Mouse (Mus musculus) ES-E14 (cell line): ENCODE measurements around the gene Rab11a. TPM values are rescaled to one million over a fixed set of nuclear protein-coding genes. Genes with fewer than 3 reads are reported as not detected.

ENCODE experiments used
- DNase-seq: peaks from one replicate; pipeline ENCODE4 v3.0.0-alpha.2; 2013; ENCODE audit warnings: low read depth, low spot score
- H3K27ac ChIP-seq: 2 replicates; pipeline ENCODE4 v1.5.1; 2012; ENCODE audit warnings: low read depth, mild to moderate bottlenecking, low read length, moderate library complexity, mixed read lengths; ENCODE audit not compliant: poor library complexity, insufficient read depth, severe bottlenecking
- H3K36me3 ChIP-seq: 2 replicates; pipeline ENCODE4 v1.6.1; 2012; ENCODE audit warnings: mild to moderate bottlenecking, low read length, moderate library complexity, mixed read lengths; ENCODE audit not compliant: control insufficient read depth, poor library complexity, insufficient read depth, severe bottlenecking
- H3K4me1 ChIP-seq, 2 experiments: fragments of 150-350 bp in 1 of 2; sonication (generic) in 1 of 2; 2 replicates each; pipeline ENCODE4 v1.6.1; 2012; ENCODE audit warnings: low read length in 2 of 2, mild to moderate bottlenecking in 1 of 2, mixed read lengths in 1 of 2; ENCODE audit not compliant: control insufficient read depth in 2 of 2, insufficient read depth in 2 of 2, poor library complexity in 1 of 2
- H3K4me3 ChIP-seq, 2 experiments: fragments of 150-350 bp in 1 of 2; sonication (generic) in 1 of 2; 2 replicates each; pipeline ENCODE4 v1.5.1; 2012; ENCODE audit warnings: low read length in 2 of 2, low read depth in 1 of 2, mild to moderate bottlenecking in 1 of 2, mixed read lengths in 1 of 2; ENCODE audit not compliant: insufficient read depth in 1 of 2, poor library complexity in 1 of 2, severe bottlenecking in 1 of 2
- H3K9ac ChIP-seq: 2 replicates; pipeline ENCODE4 v1.6.1; 2012; ENCODE audit warnings: low read depth, mild to moderate bottlenecking, low read length, mixed read lengths; ENCODE audit not compliant: poor library complexity, insufficient read depth, severe bottlenecking
- H3K9me3 ChIP-seq: fragments of 150-350 bp; sonication (generic); 2 replicates; pipeline ENCODE4 v1.6.1; 2012; ENCODE audit warnings: low read depth, mild to moderate bottlenecking, low read length; ENCODE audit not compliant: control insufficient read depth, insufficient read depth
- CHD2 ChIP-seq: IDR thresholded peaks from 2 replicates; pipeline ENCODE4 v1.6.1; 2014; ENCODE audit warnings: mild to moderate bottlenecking, low read depth, low read length, inconsistent platforms
- HCFC1 ChIP-seq: IDR thresholded peaks from 2 replicates; pipeline ENCODE4 v1.6.1; 2012; ENCODE audit warnings: low read length, inconsistent platforms, borderline replicate concordance; ENCODE audit not compliant: insufficient read depth
- MAFK ChIP-seq: IDR thresholded peaks from 2 replicates; pipeline ENCODE4 v1.6.1; 2014; ENCODE audit warnings: mild to moderate bottlenecking, low read depth, low read length, inconsistent platforms; ENCODE audit not compliant: insufficient read depth
- ZC3H11A ChIP-seq: IDR thresholded peaks from 2 replicates; pipeline ENCODE4 v1.6.1; 2012; ENCODE audit warnings: low read depth, mild to moderate bottlenecking, inconsistent platforms, low read length, borderline replicate concordance
- ZNF384 ChIP-seq: IDR thresholded peaks from 2 replicates; pipeline ENCODE4 v1.6.1; 2012; ENCODE audit warnings: low read depth, low read length, inconsistent platforms
- in situ Hi-C, 2 experiments: fragments of 600-800 bp; cut with MboI; formaldehyde crosslinking; loops; one replicate each; pipeline ENCODE4 v1.15.1; 2025; ENCODE audit warnings: low sequenced_read_pairs in 2 of 2, inconsistent platforms in 1 of 2; ENCODE audit not compliant: unreplicated experiment in 2 of 2
- total RNA-seq: library from RNA; depleted of rRNA; stranded (reverse); fragments of 300-350 nt; gene quantifications from 2 replicates; pipeline ENCODE4 v1.2.3, GENCODE M21; 2012

Gene Rab11a
- total RNA-seq, 1 experiment: 77.0 TPM

- H3K9ac ChIP-seq: no peak overlapping the region
- H3K9me3 ChIP-seq: no peaks in the 10 kb centered on the region
- DNase-seq: no peak
- in situ Hi-C loops: no loop called here
- H3K4me1 ChIP-seq: no peaks in the 10 kb centered on the region
- no peak overlapping the region for H3K4me3 ChIP-seq
- TF ChIP-seq ZNF384: no peak
- no peak for TF ChIP-seq CHD2
- TF ChIP-seq ZC3H11A: no peak
- TF ChIP-seq HCFC1: no peak
- TF ChIP-seq MAFK: no peak
- H3K27ac ChIP-seq: no peak overlapping the region
- H3K36me3 ChIP-seq: no peaks in the 10 kb centered on the region
These were observed 20.5 kb upstream of the Rab11a start for GRCm38 (mm10) chr9:64758052-64758451.

DNA sequence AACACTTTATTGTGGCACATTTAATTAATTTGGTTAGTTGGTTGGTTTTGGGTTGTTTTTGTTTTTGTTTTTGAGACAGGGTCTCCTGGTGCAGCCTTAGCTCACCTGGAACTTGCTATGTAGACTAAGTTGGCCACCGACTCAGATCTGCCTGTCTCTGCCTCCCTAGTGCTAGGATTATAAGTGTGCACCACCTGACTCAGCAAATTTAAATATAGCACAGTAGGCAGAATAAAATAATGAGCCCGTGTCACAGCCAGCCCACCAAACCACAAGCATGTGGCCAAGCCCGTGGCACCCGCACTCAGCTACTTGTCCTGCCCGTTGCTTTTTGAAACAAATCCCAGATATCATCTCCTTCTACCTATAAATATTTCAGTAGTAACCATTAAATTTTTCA is 15.0 kb upstream of the Rab11a start:
- no peak overlapping the region for H3K4me3 ChIP-seq
- no peaks in the 10 kb centered on the region for H3K36me3 ChIP-seq
- TF ChIP-seq HCFC1: no peak
- 0 out of 2 replicates have a peak, but pooled peaks have one; percentile 44 for TF ChIP-seq MAFK
- TF ChIP-seq ZC3H11A: no peak
- TF ChIP-seq CHD2: no peak
- no peak for TF ChIP-seq ZNF384
- H3K9ac ChIP-seq: no peak overlapping the region
- H3K4me1 ChIP-seq: no peaks in the 10 kb centered on the region
- H3K27ac ChIP-seq: no peak overlapping the region
- H3K9me3 ChIP-seq: no peaks in the 10 kb centered on the region
- no peak for DNase-seq
- in situ Hi-C loops: no loop called here

DNA sequence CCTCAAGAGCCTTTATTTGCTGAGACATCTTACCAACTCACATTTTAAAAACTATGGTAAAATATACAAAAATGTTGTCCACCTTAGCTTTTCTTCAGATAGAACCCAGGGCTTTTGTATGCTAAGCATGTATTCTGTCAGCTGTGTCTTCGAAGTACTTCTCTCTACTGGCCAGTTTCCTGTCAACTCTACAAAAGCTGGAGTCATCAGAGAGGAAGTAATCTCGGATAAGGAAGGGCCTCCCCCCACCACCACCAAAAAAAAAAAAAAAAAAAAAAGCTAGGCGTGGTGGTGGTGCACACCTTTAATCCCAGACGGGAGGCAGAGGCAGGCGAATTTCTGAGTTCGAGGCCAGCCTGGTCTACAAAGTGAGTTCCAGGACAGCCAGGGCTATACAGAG is 11.8 kb upstream of the Rab11a start:
- H3K27ac ChIP-seq: no peak overlapping the region
- no peaks in the 10 kb centered on the region for H3K4me1 ChIP-seq
- DNase-seq: no peak
- in situ Hi-C loops: no loop called here
- no peak overlapping the region for H3K4me3 ChIP-seq
- H3K9ac ChIP-seq: no peak overlapping the region
- no peaks in the 10 kb centered on the region for H3K9me3 ChIP-seq
- no peak for TF ChIP-seq ZC3H11A
- TF ChIP-seq ZNF384: peak; percentile 63; the same call in 1 of the 2 replicates
- H3K36me3 ChIP-seq: no peaks in the 10 kb centered on the region

DNA sequence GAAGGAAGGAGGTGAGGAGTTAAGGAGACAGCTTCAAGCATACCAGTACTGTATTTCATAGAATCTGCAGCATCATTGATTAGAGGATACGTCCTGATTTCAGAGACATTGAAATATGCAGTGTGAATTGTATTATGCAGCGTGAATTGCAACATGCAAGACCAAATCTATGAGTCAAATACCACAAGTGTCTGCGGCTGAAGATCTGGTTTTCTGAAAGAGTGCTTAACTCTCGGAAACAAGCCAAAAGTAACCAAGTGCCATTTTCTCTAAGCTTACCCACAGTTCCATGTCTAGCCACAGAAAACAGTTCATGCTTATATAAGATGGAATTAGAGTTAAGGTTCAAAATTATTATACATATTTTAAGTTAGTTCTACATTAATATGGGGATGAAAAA is 10.2 kb upstream of the Rab11a start:
- Histone ChIP-seq H3K4me1 (no peaks in the 10 kb centered on the region), H3K9ac (no peak overlapping the region), H3K4me3 (no peak overlapping the region), H3K27ac (no peak overlapping the region), H3K9me3 (no peaks in the 10 kb centered on the region), H3K36me3 (no peaks in the 10 kb centered on the region)
- in situ Hi-C loops: no loop called here
- no peak for TF ChIP-seq ZC3H11A
- DNase-seq: no peak

GRCm38 (mm10) chr9:64742453-64742852 is 4.9 kb upstream of the Rab11a start:
- Histone ChIP-seq H3K9ac (no peak overlapping the region), H3K27ac (no peak overlapping the region), H3K4me1 (peaks cover 0 to 3% of the 10 kb centered on the region in 2 experiments; a peak in 1 of 4 replicates), H3K9me3 (no peaks in the 10 kb centered on the region), H3K36me3 (no peaks in the 10 kb centered on the region), H3K4me3 (no peak overlapping the region)
- in situ Hi-C loops: no loop called here
- TF ChIP-seq MAFK (no peak), ZC3H11A (no peak), CHD2 (no peak), HCFC1 (no peak), ZNF384 (no peak)
- DNase-seq: no peak
